ENCODE assay signal across 8 mouse cellular contexts in genomic region chr14:25481667-25482331, GRCm38 (mm10). TPM values are rescaled to one million over a fixed set of nuclear protein-coding genes. Genes with fewer than 3 reads are reported as not detected.
DNase-seq lines count a peak whose midpoint lies in the region; ATAC-seq and TF ChIP-seq lines count a peak whose summit lies in the region.

No protein-coding gene starts in this region.

- H3K9me3 ChIP-seq in heart, embryonic 11.5 days (replicated peaks; ENCODE audit: control insufficient read depth, low read length), result no peaks in the 10 kb centered on the region
- H3K9me3 ChIP-seq in ES-E14 (ENCODE audit: control insufficient read depth, insufficient read depth, low read depth, low read length), result no peaks in the 10 kb centered on the region
- no peaks in the 10 kb centered on the region for H3K9me3 ChIP-seq in forebrain, embryonic 15.5 days
- H3K9me3 ChIP-seq in liver, embryonic 16.5 days (replicated peaks; ENCODE audit: control insufficient read depth, low read length), result no peaks in the 10 kb centered on the region

- peak overlapping the region; percentile 59 for H3K9ac ChIP-seq in heart, embryonic 11.5 days (ENCODE audit: low read depth, low read length)
- no peak overlapping the region for H3K9ac ChIP-seq in ES-E14 (ENCODE audit: insufficient read depth, low read depth, low read length, poor library complexity, severe bottlenecking)
- no peak overlapping the region for H3K9ac ChIP-seq in forebrain, embryonic 15.5 days (replicated peaks)
- H3K9ac ChIP-seq in liver, embryonic 16.5 days (ENCODE audit: low read depth, low read length), result peak overlapping the region; percentile 62

- H3K27ac ChIP-seq in heart, embryonic 11.5 days (ENCODE audit: low read depth, low read length), result peak overlapping the region; percentile 86
- peak overlapping the region; percentile 52; the same call in 1 of the 2 replicates for H3K27ac ChIP-seq in ES-E14 (ENCODE audit: insufficient read depth, low read depth, low read length, poor library complexity, severe bottlenecking)
- H3K27ac ChIP-seq in forebrain, embryonic 15.5 days (replicated peaks), result peak overlapping the region; percentile 67
- peak overlapping the region; percentile 90 for H3K27ac ChIP-seq in liver, embryonic 16.5 days (ENCODE audit: low read length)

- peak overlapping the region; percentile 42 for H3K4me2 ChIP-seq in heart, embryonic 11.5 days
- H3K4me2 ChIP-seq in forebrain, embryonic 15.5 days (replicated peaks), result no peak overlapping the region
- H3K4me2 ChIP-seq in liver, embryonic 16.5 days (ENCODE audit: low read depth, low read length), result peak overlapping the region; percentile 72

- in situ Hi-C loops in ES-E14 (cut with MboI; ENCODE audit: low sequenced_read_pairs in 2 of 2, unreplicated experiment in 2 of 2), result no loop called here

- DNase-seq in heart, adult 18-20 months, result no peak
- DNase-seq in ES-E14 (ENCODE audit: low read depth, low spot score), result no peak
- no peak for DNase-seq in left cerebral cortex, adult 8-10 months (ENCODE audit: low spot score in 2 of 2)
- DNase-seq in thymus, postnatal 14 days, result no peak
- no peak for DNase-seq in gastrocnemius, postnatal 36 days

- intact Hi-C loops in gastrocnemius, postnatal 36 days (cut with DNase I), result no loop called here

- no peaks in the 10 kb centered on the region for H3K27me3 ChIP-seq in heart, embryonic 11.5 days (ENCODE audit: control insufficient read depth, insufficient read depth, low read length)
- no peaks in the 10 kb centered on the region for H3K27me3 ChIP-seq in forebrain, embryonic 15.5 days
- H3K27me3 ChIP-seq in liver, embryonic 16.5 days (ENCODE audit: control insufficient read depth, insufficient read depth, low read depth, low read length), result no peaks in the 10 kb centered on the region

- 79% methylated on average over 11 of the region's 11 CpGs for WGBS in heart, embryonic 11.5 days (ENCODE audit: insufficient replicate concordance)
- 74% methylated on average over 11 of the region's 11 CpGs for WGBS in forebrain, embryonic 15.5 days
- WGBS in liver, embryonic 16.5 days (ENCODE audit: insufficient replicate concordance), result 42% methylated on average over 11 of the region's 11 CpGs

- peaks cover 90% of the 10 kb centered on the region for H3K4me1 ChIP-seq in heart, embryonic 11.5 days (ENCODE audit: control insufficient read depth, insufficient read depth, low read length)
- H3K4me1 ChIP-seq in ES-E14 (ENCODE audit: control insufficient read depth in 2 of 2, insufficient read depth in 2 of 2, low read length in 2 of 2, poor library complexity in 1 of 2), result no peaks in the 10 kb centered on the region; a peak in 1 of 4 replicates
- peaks cover 94% of the 10 kb centered on the region for H3K4me1 ChIP-seq in forebrain, embryonic 15.5 days
- peaks cover 72% of the 10 kb centered on the region for H3K4me1 ChIP-seq in liver, embryonic 16.5 days (ENCODE audit: control insufficient read depth, low read depth, low read length)

- no peak for ATAC-seq in heart, embryonic 11.5 days (replicated peaks; ENCODE audit: insufficient number of reproducible peaks, low FRiP score, low TSS enrichment)
- no peak for ATAC-seq in forebrain, embryonic 15.5 days (replicated peaks)
- ATAC-seq in liver, embryonic 16.5 days (ENCODE audit: low read depth), result no peak

- no peaks in the 10 kb centered on the region for H3K36me3 ChIP-seq in heart, embryonic 11.5 days (ENCODE audit: control insufficient read depth, insufficient read depth, low read length)
- H3K36me3 ChIP-seq in ES-E14 (ENCODE audit: control insufficient read depth, insufficient read depth, low read length, poor library complexity, severe bottlenecking), result no peaks in the 10 kb centered on the region
- no peaks in the 10 kb centered on the region for H3K36me3 ChIP-seq in forebrain, embryonic 15.5 days
- no peaks in the 10 kb centered on the region for H3K36me3 ChIP-seq in liver, embryonic 16.5 days (ENCODE audit: control insufficient read depth, insufficient read depth)

- H3K4me3 ChIP-seq in heart, embryonic 11.5 days (ENCODE audit: low read depth, low read length), result no peak overlapping the region
- no peak overlapping the region for H3K4me3 ChIP-seq in ES-E14 (ENCODE audit: insufficient read depth in 1 of 2, low read depth in 1 of 2, low read length in 2 of 2, poor library complexity in 1 of 2, severe bottlenecking in 1 of 2)
- H3K4me3 ChIP-seq in forebrain, embryonic 15.5 days, result no peak overlapping the region
- H3K4me3 ChIP-seq in liver, embryonic 16.5 days (ENCODE audit: low read depth, low read length), result peak overlapping the region; percentile 52

TF ChIP-seq in ES-E14, 5 proteins besides CTCF, POLR2A, EP300 and RAD21:
- TF ChIP-seq ZC3H11A (IDR thresholded peaks at IDR 0.05; ENCODE audit: borderline replicate concordance, low read depth, low read length), result no peak
- TF ChIP-seq MAFK (IDR thresholded peaks at IDR 0.05; ENCODE audit: insufficient read depth, low read depth, low read length), result no peak
- no peak for TF ChIP-seq ZNF384 (IDR thresholded peaks at IDR 0.05; ENCODE audit: low read depth, low read length)
- TF ChIP-seq CHD2 (IDR thresholded peaks at IDR 0.05; ENCODE audit: low read depth, low read length), result no peak
- TF ChIP-seq HCFC1 (IDR thresholded peaks at IDR 0.05; ENCODE audit: borderline replicate concordance, insufficient read depth, low read length), result no peak

RNA-seq across cellular contexts. Expression of gene Zmiz1, which starts 22.8 kb away (rescaled TPM):
- 34.9 and 36.2 TPM in 2 replicates for polyA plus RNA-seq in heart, embryonic 11.5 days (2014; fragmentation: Nextera tagmentation; extraction: Ambion mirVana)
- total RNA-seq in heart, adult 18-20 months (2021), result 10 to 100 TPM; 32.5 to 38.5 TPM
- 10.5 and 16.9 TPM in 2 replicates for total RNA-seq in ES-E14 (2012; rRNA removed)
- 57.5 and 63.9 TPM in 2 replicates for polyA plus RNA-seq in forebrain, embryonic 15.5 days (2015; fragmentation: Nextera tagmentation; extraction: Ambion mirVana)
- 4.1 and 6.1 TPM in 2 replicates for polyA plus RNA-seq in liver, embryonic 16.5 days (2015; fragmentation: Nextera tagmentation; extraction: Ambion mirVana)
- 10 to 100 TPM; 90.1 to 94.2 (median 92.3) TPM for total RNA-seq in left cerebral cortex, adult 8-10 months (2022)
- total RNA-seq in gastrocnemius, postnatal 36 days (2021), result 10 to 100 TPM; 24.3 to 27.2 TPM

Comparison
In these comparisons a context has a peak if more than half of its experiments do, and no peak if none do; other contexts are left out.
1. H3K9ac ChIP-seq: peak in heart, embryonic 11.5 days (single experiment) and liver, embryonic 16.5 days (single experiment); none in ES-E14 (single experiment) and forebrain, embryonic 15.5 days (single experiment).
2. Peak in every context shown above with its lines, with median percentiles within 50 percentile points of each other: H3K27ac ChIP-seq.